Comparison of ENCODE assay signal across 13 mouse cellular contexts in the genomic region with DNA sequence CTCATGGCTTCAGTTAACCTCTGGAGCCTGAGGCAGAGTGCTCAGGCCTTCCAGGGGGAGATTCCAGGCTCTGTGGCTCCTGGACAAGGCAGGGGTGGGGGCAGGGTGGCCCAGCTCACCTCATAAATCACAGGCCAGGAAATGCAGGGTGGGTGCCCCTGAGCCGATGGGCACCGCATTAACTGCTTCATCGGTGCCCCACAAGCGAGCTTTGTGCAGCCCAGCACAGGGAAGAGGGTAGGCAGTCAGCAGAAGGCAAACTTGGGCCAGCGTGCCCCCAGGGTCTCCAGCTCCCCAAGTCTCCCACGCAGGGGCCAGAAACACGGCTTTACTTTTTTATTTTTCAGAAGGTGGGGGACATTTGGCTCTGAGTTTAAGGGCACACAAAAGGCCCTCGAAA. TPM values are rescaled to one million over a fixed set of nuclear protein-coding genes. Genes with fewer than 3 reads are reported as not detected.
"Had no signal": no experiment of that assay in that cellular context is flagged by ENCODE, and none has a peak within 500 bp of the region (broad histone marks: within the 10 kb centered on the region; RNA-seq: fewer than 3 reads in every experiment).

No protein-coding gene starts in this region.

- H3K9me3 ChIP-seq: liver, embryonic 15.5 days had no signal

- H3K4me2 ChIP-seq: liver, embryonic 11.5 days; liver, embryonic 15.5 days; lung, embryonic 14.5 days; midbrain, embryonic 11.5 days had no signal

- H3K4me3 ChIP-seq: liver, embryonic 15.5 days had no signal

- ATAC-seq: midbrain, embryonic 16.5 days had no signal

- DNase-seq: kidney, adult 9 months; kidney, postnatal 10 days; left cerebral cortex, postnatal 4 days; lung, embryonic 14.5 days; lung, postnatal 10 days; lung, postnatal 4 days; thymus, postnatal 4 days had no signal

- H3K4me1 ChIP-seq: liver, embryonic 15.5 days had no signal

- H3K9ac ChIP-seq: liver, embryonic 15.5 days; lung, embryonic 14.5 days had no signal

- H3K27ac ChIP-seq: liver, embryonic 15.5 days; stomach, postnatal 0 days had no signal

- H3K27me3 ChIP-seq: liver, embryonic 15.5 days had no signal

- H3K36me3 ChIP-seq: liver, embryonic 15.5 days had no signal

RNA-seq across cellular contexts. Expression of a gene that starts 29.1 kb away (rescaled TPM):
- total RNA-seq: megakaryocyte, adult 5-6 weeks had no signal
- polyA plus RNA-seq: liver, embryonic 11.5 days had no signal

RNA-seq across cellular contexts. Expression of a gene that starts 59.5 kb away (rescaled TPM):
- total RNA-seq: megakaryocyte, adult 5-6 weeks had no signal
